Mouse (Mus musculus): Measurements from ENCODE around the gene Efnb3.
"Not testable (repeated sequence)": the region's sequence is repeated elsewhere in the genome, so short reads cannot be mapped to it uniquely, and the experiment has no call there.

Efnb3 gene

GRCm38 (mm10) chr11:69549060-69549656 is 10.8 kb downstream of the Efnb3 start, which contains the start of gene Dnah2:
Gene Dnah2, minus strand, starts transcription at chr11:69549110.
- DNase-seq (ENCODE audit: low read depth), result no peak

GRCm38 (mm10) chr11:69547071-69547470 is 12.9 kb downstream of the Efnb3 start:
- peak; percentile 24 for DNase-seq (ENCODE audit: low read depth)

GRCm38 (mm10) chr11:69546423-69547053 is 13.5 kb downstream of the Efnb3 start:
- peak; percentile 46 for DNase-seq (ENCODE audit: low read depth)

DNA sequence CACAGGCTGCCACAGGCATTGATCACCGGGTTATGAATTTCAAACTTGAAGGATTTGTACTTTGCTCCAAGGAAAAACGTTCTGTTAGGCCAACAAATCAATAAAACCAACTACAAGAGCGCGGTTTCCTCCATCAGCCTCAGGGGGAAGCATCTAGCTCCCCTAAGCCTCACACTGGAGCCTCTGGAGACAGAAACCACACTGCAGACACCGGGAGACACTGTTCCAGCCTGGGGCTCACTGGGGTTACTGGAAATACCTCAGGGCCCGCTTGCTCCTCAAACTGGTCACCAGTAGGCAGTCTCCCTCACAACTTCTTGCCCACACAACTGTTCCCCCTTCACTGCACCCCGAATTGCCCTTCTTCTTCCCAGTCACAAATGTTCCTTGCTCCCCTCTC is 14.0 kb downstream of the Efnb3 start:
- no peak for DNase-seq (ENCODE audit: low read depth)

DNA sequence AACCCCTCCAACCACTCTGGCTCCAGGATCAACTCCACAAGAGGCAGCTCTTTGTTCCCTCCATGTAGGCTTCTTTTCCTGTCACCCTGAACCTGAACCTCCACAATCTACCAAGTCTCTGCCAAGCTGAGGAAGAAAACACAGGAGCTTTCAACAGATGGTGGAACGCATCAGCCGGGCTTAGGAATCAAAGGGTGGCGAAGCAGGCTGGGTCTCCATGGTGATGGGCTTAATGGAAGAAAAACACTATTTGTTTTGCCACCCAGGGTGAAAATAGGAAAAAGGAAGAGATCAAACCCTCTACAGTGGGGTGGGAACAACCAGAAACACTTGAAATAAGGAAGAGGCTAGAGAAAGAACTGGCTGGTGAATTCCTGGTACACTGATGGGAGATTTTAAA is 16.4 kb downstream of the Efnb3 start:
- no peak for DNase-seq (ENCODE audit: low read depth)

GRCm38 (mm10) chr11:69541741-69542140 is 18.3 kb downstream of the Efnb3 start:
- not testable (repeated sequence) for DNase-seq (ENCODE audit: low read depth)

GRCm38 (mm10) chr11:69540700-69541099 is 19.3 kb downstream of the Efnb3 start:
- no peak for DNase-seq (ENCODE audit: low read depth)

- no peak for DNase-seq (ENCODE audit: low read depth)
Measured at GRCm38 (mm10) chr11:69534990-69535389, 25.0 kb downstream of the Efnb3 start.

- no peak for DNase-seq (ENCODE audit: low read depth)
Measured at GRCm38 (mm10) chr11:69532480-69533150, 27.4 kb downstream of the Efnb3 start.

DNA sequence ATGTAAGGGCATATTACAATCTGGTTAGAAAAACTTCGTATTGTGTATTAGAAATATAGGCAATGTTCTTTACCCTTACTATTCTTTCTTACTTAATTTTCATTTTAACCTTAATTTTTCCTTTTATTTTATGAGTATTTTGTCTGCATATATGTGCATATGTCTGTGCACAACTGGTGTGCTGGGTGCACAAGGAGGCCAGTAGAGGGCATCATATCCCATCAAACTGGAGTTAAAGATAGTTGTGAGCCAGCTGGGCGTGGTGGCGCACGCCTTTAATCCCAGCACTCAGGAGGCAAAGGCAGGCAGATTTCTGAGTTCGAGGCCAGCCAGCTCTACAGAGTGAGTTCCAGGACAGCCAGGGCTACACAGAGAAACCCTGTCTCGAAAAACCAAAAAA is 29.2 kb downstream of the Efnb3 start:
- not testable (repeated sequence) for DNase-seq (ENCODE audit: low read depth)

DNA sequence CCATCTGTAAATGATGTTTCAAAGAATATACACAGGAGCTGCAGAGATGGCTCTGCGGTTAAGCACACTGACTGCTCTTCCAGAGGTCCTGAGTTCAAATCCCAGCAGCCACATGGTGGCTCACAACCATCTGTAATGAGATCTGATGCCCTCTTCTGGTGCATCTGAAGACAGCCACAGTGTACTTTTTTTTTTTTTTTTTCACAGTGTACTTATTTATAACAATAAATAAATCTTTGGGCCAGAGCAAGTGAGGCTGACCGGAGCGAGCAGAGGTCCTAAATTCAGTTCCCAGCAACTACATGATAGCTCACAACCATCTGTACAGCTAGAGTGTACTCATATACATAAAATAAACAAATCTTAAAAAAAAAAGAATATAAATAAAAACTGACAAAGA is 29.7 kb downstream of the Efnb3 start:
- DNase-seq (ENCODE audit: low read depth), result not testable (repeated sequence)

DNA sequence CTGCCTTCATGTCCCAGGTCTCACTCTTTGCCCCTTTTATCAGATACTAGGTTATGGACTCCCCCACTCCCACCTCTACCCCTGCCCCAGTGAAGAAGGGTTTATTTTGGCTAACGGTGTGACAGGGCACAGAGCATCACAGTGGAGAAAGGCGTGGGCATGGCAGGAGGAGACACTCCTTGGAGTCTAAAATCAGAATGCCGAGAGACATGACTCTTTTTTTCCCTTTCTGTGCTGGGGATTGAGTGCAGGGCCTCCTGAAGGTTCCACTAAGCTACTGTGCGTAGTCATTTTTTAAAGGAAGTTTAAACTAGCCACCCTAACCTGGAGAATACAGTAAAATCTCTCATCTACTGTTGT is 32.0 kb downstream of the Efnb3 start:
- DNase-seq (ENCODE audit: low read depth), result no peak

DNA sequence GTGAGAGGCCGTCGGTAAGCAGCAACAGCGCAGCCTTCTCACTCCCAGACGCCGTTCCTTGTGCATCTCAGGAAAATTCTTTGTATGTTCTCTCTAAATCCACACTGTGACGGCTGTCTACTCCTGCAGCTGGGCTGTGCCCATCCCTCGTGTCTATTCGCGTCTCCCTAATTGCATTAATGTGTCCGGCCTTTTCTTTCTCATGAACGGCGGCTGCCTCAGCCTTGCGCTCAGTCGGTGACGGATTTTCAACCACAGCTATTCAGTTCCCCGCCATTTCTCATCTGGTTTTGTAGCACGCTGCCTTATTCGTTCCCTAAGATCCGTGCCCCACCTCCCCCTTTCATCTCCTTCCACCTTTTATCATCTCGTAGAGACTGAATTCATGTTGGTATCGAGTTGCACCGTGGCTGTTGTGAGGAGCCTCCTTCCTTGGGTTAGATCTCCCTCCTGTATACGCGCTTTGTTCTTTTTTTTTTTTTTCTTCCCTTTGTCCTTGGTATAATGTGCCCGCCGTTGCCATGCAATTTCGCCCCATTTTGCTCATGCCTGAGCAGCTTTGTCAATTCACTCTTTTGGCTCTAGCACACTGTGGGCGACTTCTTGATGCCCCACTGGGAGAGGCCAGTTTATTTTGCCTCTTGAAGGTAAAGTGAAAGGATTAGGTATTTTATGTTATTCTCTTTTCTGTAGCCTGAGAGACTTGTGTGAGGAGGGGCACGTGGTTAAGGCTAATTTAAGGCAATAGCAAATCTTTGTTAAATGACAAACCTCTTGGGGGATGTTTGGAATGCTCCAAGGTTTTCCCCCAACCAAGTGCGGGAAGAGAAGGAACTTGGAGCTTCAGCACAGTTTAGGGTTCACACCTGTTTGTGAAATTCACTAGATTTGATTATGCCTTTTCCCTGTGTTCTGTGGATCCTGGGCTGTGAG is 32.6 kb downstream of the Efnb3 start:
- DNase-seq (ENCODE audit: low read depth), result no peak

GRCm38 (mm10) chr11:69526631-69527030 is 33.4 kb downstream of the Efnb3 start:
- DNase-seq (ENCODE audit: low read depth), result no peak

GRCm38 (mm10) chr11:69525661-69526060 is 34.3 kb downstream of the Efnb3 start:
- no peak for DNase-seq (ENCODE audit: low read depth)

GRCm38 (mm10) chr11:69523651-69524050 is 36.4 kb downstream of the Efnb3 start:
- DNase-seq (ENCODE audit: low read depth), result no peak

DNA sequence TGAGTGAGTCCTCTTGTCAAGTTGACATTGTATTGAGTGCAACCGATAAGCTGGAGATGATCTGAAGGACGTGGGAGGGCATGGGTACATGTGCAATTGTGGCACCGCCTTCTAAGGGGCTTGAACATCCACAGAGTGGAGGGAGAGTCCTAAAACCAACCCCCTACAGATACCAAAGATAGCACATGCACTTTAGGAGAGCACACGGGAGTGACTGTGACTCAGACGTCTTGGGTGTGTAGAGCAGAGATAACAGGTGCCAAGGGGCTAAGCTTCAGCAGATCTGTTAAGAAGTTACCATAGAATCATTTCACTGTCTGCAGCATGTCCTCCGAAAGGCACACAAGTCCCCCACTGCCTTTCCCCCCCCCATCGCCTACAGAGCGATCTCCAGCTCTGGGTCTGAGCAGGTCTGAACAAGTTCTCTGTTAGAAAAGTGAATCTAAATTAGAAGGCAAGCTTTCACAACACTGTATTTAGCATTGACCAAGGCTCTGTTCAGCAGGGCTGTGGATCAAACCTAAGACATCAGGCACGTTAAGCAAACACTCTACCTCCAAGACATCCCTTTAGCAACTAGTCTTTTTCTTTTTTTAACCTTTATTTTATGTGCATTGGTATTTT is 38.4 kb downstream of the Efnb3 start:
- DNase-seq (ENCODE audit: low read depth), result no peak

DNA sequence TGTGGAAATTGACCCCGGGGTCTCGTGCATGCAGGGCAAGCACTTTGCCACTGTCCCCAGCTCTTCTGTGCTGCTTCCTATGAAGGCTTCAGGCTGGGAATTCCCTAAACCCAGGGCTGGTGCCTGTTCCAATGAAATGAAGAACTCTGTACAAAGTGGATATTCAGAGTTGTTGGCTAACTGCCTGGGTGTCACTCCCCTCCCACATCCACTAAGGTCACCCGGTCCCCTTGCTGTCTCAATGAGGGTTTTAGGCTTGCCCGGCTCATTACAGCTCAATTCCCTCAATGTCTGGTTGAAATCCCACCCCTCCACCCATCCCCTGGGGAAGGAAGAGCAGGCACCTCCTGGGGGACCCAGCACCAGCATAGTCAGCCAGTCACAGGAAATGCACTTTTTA is 40.0 kb downstream of the Efnb3 start:
- DNase-seq (ENCODE audit: low read depth), result no peak

DNA sequence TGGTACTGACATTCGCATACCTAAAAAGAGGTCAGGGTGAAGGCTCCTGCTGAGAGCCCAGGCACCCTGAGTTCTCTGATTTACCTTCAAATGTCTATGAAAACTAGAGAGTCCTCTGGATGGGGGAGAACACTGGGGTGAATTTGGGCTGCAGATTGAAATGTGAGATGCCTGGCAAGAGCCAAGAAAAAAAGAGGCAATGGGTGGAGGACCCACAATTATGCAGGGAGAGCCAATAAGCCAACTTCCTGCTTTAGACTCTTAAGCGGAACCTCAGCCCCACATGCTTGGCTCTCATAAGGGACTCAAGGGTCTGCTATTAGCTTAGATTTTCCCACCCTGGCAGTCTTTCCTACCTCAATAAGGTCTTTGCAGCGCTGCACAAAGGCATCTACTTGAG is 43.3 kb downstream of the Efnb3 start:
- DNase-seq (ENCODE audit: low read depth), result no peak

- DNase-seq (ENCODE audit: low read depth), result no peak
Measured at GRCm38 (mm10) chr11:69516151-69516640, 43.8 kb downstream of the Efnb3 start.

GRCm38 (mm10) chr11:69513840-69514239 is 46.2 kb downstream of the Efnb3 start:
- DNase-seq (ENCODE audit: low read depth), result peak; percentile 49
